Mouse (Mus musculus): Measurements from ENCODE around the gene Phc2. TPM values are rescaled to one million over a fixed set of nuclear protein-coding genes. Genes with fewer than 3 reads are reported as not detected.

Gene Phc2
- polyA plus RNA-seq, 1 experiment, result 56.0 TPM

- no peaks in the 10 kb centered on the region for H3K9me3 ChIP-seq
- peaks cover 31% of the 10 kb centered on the region for H3K27me3 ChIP-seq (replicated peaks)
- H3K4me1 ChIP-seq, result peaks cover 70% of the 10 kb centered on the region
- TF ChIP-seq FLI1 (IDR thresholded peaks at IDR 0.05; ENCODE audit: low read length), result no peak
- no peak for TF ChIP-seq GATA1 (IDR thresholded peaks at IDR 0.05; ENCODE audit: borderline replicate concordance, low read length)
- H3K4me3 ChIP-seq (replicated peaks), result peak overlapping the region; percentile 87
- H3K36me3 ChIP-seq (replicated peaks; ENCODE audit: low read length), result no peaks in the 10 kb centered on the region
These were observed 37.0 kb upstream of the Phc2 start for GRCm38 (mm10) chr4:128617363-128618120.

DNA sequence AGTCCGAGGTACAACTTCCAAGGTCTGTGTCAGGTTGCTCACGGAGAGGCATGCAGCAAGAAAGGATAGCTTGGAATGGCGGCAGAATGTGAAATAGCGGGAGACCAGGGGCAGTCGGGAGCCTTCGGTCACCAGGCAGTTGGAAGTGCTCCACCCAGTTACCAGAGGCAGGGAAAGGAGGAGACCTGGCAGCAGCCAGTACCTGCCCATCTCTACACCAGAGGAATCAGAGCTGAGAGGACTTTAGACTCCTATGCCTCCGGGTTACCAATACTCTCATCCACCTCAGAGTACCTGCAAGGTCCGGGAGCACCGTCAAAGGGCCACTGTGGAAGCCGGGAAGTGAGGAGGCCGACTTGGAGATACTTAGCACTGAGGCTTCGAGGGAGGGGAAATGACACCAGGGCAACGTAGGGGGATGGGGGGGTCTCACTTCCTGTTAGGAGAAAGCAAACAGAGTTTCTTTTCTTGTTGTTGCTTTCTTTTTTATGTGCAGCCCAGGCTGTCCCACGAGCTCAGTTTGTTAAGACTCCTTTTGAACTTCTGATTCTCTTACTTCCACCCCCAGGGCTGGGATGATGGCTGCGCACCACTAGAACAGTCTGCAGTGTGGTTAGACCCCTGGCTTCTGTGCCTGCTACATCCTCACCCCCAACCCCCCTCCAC lies 36.1 kb upstream of the Phc2 start, which contains the start of gene Tlr12:
TSS of gene Tlr12 (minus strand) at position 374 of the 666 bp plus-strand sequence.
- Histone ChIP-seq H3K27me3 (replicated peaks) (peaks cover 33% of the 10 kb centered on the region), H3K4me1 (peaks cover 68% of the 10 kb centered on the region), H3K9me3 (peaks cover 7% of the 10 kb centered on the region), H3K4me3 (replicated peaks) (peak within 1 kb of the TSS; percentile 87), H3K36me3 (replicated peaks; ENCODE audit: low read length) (no peaks in the 10 kb centered on the region)
- TF ChIP-seq GATA1 (IDR thresholded peaks at IDR 0.05; ENCODE audit: borderline replicate concordance, low read length) (no peak), FLI1 (IDR thresholded peaks at IDR 0.05; ENCODE audit: low read length) (no peak)

DNA sequence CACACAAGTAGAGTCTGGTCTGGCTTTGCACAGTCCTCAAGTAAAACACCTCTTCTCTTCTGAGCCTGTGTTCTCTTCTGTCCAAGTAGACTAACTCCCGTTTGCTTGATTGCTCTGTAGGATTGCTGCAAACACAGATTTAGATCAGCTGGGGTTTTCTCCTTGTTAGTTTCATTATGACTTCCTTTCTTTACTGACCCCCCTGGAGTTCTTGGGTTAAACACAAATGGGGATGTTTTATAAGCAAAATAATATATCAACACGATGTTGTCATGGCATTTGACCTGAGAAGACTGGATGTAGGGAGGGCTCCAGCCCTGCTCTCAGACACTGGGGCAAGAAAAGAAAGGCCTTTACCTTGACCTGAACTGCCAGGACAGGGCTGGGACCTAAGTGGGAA lies 35.5 kb upstream of the Phc2 start:
- Histone ChIP-seq H3K27me3 (replicated peaks) (peaks cover 33% of the 10 kb centered on the region), H3K4me1 (peaks cover 63% of the 10 kb centered on the region)
- TF ChIP-seq GATA1 (IDR thresholded peaks at IDR 0.05; ENCODE audit: borderline replicate concordance, low read length) (no peak), FLI1 (IDR thresholded peaks at IDR 0.05; ENCODE audit: low read length) (no peak)

DNA sequence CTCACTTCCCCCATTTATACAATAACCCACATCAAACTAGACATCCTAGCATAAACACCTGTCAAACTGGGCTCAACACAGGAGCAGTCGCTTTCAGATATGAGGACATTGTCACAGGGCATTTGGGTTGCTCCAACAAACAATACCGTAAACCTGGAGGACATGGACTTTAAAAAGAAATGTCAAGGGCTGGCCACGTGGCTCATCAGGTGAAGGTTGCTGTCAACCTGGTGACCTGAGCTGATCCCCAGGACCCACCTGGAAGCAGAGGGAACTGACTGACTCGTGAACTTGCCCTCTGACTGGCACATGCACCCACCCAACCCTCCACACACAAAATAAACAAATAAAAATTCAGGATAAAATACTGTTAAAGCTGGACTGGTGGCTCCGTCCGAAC lies 33.9 kb upstream of the Phc2 start:
- Histone ChIP-seq H3K36me3 (replicated peaks; ENCODE audit: low read length) (no peaks in the 10 kb centered on the region), H3K9me3 (peaks cover 29% of the 10 kb centered on the region), H3K4me1 (peaks cover 50% of the 10 kb centered on the region), H3K27me3 (replicated peaks) (peaks cover 34% of the 10 kb centered on the region), H3K4me3 (replicated peaks) (no peak overlapping the region)
- TF ChIP-seq GATA1 (IDR thresholded peaks at IDR 0.05; ENCODE audit: borderline replicate concordance, low read length) (no peak), FLI1 (IDR thresholded peaks at IDR 0.05; ENCODE audit: low read length) (no peak)

More for the DNA sequence above, 35.5 kb upstream of the Phc2 start:
- no peak overlapping the region for H3K4me3 ChIP-seq (replicated peaks)
- no peaks in the 10 kb centered on the region for H3K36me3 ChIP-seq (replicated peaks; ENCODE audit: low read length)
- peaks cover 12% of the 10 kb centered on the region for H3K9me3 ChIP-seq

DNA sequence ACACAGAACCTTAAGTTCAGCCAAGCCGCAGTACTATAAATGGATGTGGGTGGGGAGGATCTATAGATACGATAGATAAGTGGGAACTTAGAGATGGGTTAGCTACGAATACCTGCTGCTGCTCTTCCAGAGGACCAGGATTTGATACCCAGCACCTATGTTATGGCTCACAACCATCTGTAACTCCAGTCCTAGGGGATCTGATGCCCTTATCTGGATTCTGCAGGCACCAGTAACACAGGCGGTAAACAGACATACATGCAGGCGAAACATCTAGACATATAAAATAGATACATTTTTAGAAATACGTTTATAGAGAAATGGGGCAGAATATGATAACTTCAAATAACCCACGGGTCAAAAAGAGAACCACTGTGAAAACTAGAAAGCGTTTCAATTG lies 33.4 kb upstream of the Phc2 start:
- H3K4me1 ChIP-seq, result peaks cover 45% of the 10 kb centered on the region
- TF ChIP-seq FLI1 (IDR thresholded peaks at IDR 0.05; ENCODE audit: low read length), result no peak
- no peak for TF ChIP-seq GATA1 (IDR thresholded peaks at IDR 0.05; ENCODE audit: borderline replicate concordance, low read length)
- peaks cover 33% of the 10 kb centered on the region for H3K27me3 ChIP-seq (replicated peaks)
- H3K9me3 ChIP-seq, result peaks cover 34% of the 10 kb centered on the region
- no peak overlapping the region for H3K4me3 ChIP-seq (replicated peaks)
- no peaks in the 10 kb centered on the region for H3K36me3 ChIP-seq (replicated peaks; ENCODE audit: low read length)

DNA sequence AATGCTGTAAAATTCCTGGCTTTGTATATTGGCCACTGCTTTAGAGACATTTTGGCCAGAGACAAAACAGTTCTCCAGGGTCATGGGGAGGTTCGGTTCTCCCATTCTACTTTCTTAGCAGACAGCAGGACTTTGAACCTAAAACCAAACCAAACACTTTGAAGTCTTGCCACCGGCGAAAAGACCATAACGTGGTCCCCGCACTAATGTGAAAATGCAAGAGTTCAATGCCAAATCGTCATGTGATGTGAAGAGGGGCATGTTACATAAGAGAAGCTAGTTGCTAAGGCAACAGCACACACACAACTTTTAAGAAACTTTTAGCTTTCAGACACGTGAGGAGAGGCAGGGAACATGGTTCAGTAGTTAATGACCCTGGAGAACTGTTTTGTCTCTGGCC lies 19.1 kb upstream of the Phc2 start:
- peaks cover 10% of the 10 kb centered on the region for H3K9me3 ChIP-seq
- H3K27me3 ChIP-seq (replicated peaks), result peaks cover 64% of the 10 kb centered on the region
- no peak for TF ChIP-seq FLI1 (IDR thresholded peaks at IDR 0.05; ENCODE audit: low read length)
- TF ChIP-seq GATA1 (IDR thresholded peaks at IDR 0.05; ENCODE audit: borderline replicate concordance, low read length), result no peak

DNA sequence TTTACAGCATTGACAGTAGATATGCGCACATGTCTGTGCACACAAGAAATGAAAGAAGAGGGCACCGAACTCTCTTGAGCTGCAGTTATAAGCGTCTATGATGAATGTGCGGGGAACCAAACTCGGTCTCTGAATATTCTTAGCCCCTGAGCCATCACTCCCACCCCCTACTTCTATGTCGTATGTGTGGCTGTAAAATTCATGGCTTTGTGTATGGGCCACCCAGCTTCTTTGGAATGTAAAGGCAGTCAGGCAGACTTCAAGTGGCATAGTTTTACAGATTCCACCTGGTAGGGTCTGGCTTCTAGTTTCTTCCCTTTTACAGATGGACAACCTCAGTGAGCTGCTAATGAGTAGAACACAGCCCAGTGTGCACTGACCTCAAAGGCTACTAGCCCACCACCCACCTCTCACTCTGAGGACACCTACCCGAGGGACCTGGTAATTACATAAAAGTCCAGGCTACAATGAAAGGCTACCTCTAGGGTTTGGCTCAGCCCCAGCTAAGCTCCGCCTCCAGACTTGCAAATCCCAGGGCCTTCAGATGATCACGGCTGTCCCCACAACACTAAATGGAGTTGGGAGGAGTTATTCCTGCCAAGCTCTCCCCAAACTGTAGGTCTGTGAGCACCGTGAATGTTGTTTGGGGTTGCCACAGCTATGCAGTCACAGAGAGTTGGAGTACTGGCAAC lies 18.5 kb upstream of the Phc2 start:
- Histone ChIP-seq H3K36me3 (replicated peaks; ENCODE audit: low read length) (no peaks in the 10 kb centered on the region), H3K4me1 (peaks cover 43% of the 10 kb centered on the region), H3K9me3 (peaks cover 10% of the 10 kb centered on the region), H3K27me3 (replicated peaks) (peaks cover 68% of the 10 kb centered on the region), H3K4me3 (replicated peaks) (no peak overlapping the region)
- TF ChIP-seq GATA1 (IDR thresholded peaks at IDR 0.05; ENCODE audit: borderline replicate concordance, low read length), result no peak
- TF ChIP-seq FLI1 (IDR thresholded peaks at IDR 0.05; ENCODE audit: low read length), result no peak

More for the DNA sequence above, 19.1 kb upstream of the Phc2 start:
- Histone ChIP-seq H3K36me3 (replicated peaks; ENCODE audit: low read length) (no peaks in the 10 kb centered on the region), H3K4me3 (replicated peaks) (no peak overlapping the region), H3K4me1 (peaks cover 46% of the 10 kb centered on the region)

- peaks cover 71% of the 10 kb centered on the region for H3K27me3 ChIP-seq (replicated peaks)
These were observed 17.3 kb upstream of the Phc2 start for GRCm38 (mm10) chr4:128637250-128637649.

GRCm38 (mm10) chr4:128638265-128638923 lies 16.1 kb upstream of the Phc2 start:
- Histone ChIP-seq H3K9me3 (peaks cover 6% of the 10 kb centered on the region), H3K27me3 (replicated peaks) (peaks cover 74% of the 10 kb centered on the region), H3K4me1 (peaks cover 55% of the 10 kb centered on the region), H3K36me3 (replicated peaks; ENCODE audit: low read length) (no peaks in the 10 kb centered on the region), H3K4me3 (replicated peaks) (peak overlapping the region; percentile 77)
- no peak for TF ChIP-seq FLI1 (IDR thresholded peaks at IDR 0.05; ENCODE audit: low read length)
- no peak for TF ChIP-seq GATA1 (IDR thresholded peaks at IDR 0.05; ENCODE audit: borderline replicate concordance, low read length)

More at GRCm38 (mm10) chr4:128637250-128637649, 17.3 kb upstream of the Phc2 start:
- Histone ChIP-seq H3K4me1 (peaks cover 46% of the 10 kb centered on the region), H3K4me3 (replicated peaks) (peak overlapping the region; percentile 26), H3K36me3 (replicated peaks; ENCODE audit: low read length) (no peaks in the 10 kb centered on the region), H3K9me3 (peaks cover 8% of the 10 kb centered on the region)
- TF ChIP-seq FLI1 (IDR thresholded peaks at IDR 0.05; ENCODE audit: low read length), result no peak
- TF ChIP-seq GATA1 (IDR thresholded peaks at IDR 0.05; ENCODE audit: borderline replicate concordance, low read length), result no peak

Data from megakaryocyte, embryonic 14.5 days (primary cell).